Mouse (Mus musculus) intestine, postnatal 0 days (tissue): ENCODE measurements at regions not wholly inside any gene's neighbourhood (a gene's known extent, or its start where the extent isn't known, plus 50 kb on each side); places are given as distances from the start of the nearest gene placed in this dataset.

ENCODE experiments used
- ATAC-seq: fragments of 200-750 bp; cut with Nextera tagmentation; 2 replicates; pipeline ENCODE4 v1.8.0; 2017; ENCODE audit warnings: mild to moderate bottlenecking, moderate TSS enrichment, moderate library complexity
- H3K27ac ChIP-seq: fragments of 300-500 bp; sonication (generic); 2 replicates; pipeline ENCODE4 v1.5.1; 2014; ENCODE audit warnings: mild to moderate bottlenecking, low read depth, low read length, moderate library complexity
- H3K27me3 ChIP-seq: fragments of 300-500 bp; sonication (generic); replicated peaks from 2 replicates; pipeline ENCODE4 v1.6.1; 2014; ENCODE audit warnings: low read length, mixed read lengths; ENCODE audit not compliant: control insufficient read depth, insufficient read depth
- H3K36me3 ChIP-seq: fragments of 300-500 bp; sonication (generic); 2 replicates; pipeline ENCODE4 v1.6.1; 2014; ENCODE audit warnings: mild to moderate bottlenecking, moderate library complexity; ENCODE audit not compliant: control insufficient read depth, insufficient read depth
- H3K4me1 ChIP-seq: fragments of 300-500 bp; sonication (generic); replicated peaks from 2 replicates; pipeline ENCODE4 v1.6.1; 2014; ENCODE audit warnings: antibody characterized with exemption, low read length, mixed read lengths; ENCODE audit not compliant: control insufficient read depth, insufficient read depth
- H3K4me2 ChIP-seq: fragments of 300-500 bp; sonication (generic); replicated peaks from 2 replicates; pipeline ENCODE4 v1.6.1; 2014; ENCODE audit warnings: low read depth, mild to moderate bottlenecking, moderate library complexity
- H3K4me3 ChIP-seq: fragments of 300-500 bp; sonication (generic); 2 replicates; pipeline ENCODE4 v1.5.1; 2014; ENCODE audit warnings: low read depth, low read length
- H3K9ac ChIP-seq: fragments of 300-500 bp; sonication (generic); 2 replicates; pipeline ENCODE4 v1.6.1; 2014; ENCODE audit warnings: mild to moderate bottlenecking, low read depth, low read length
- H3K9me3 ChIP-seq: fragments of 300-500 bp; sonication (generic); 2 replicates; pipeline ENCODE4 v1.6.1; 2016; ENCODE audit warnings: mixed run types; ENCODE audit not compliant: control insufficient read depth
- CTCF ChIP-seq: sonication (generic); IDR thresholded peaks from 2 replicates; pipeline ENCODE4 v1.5.1; 2016; ENCODE audit warnings: low read depth, mild to moderate bottlenecking, control low read depth, antibody characterized with exemption, moderate library complexity
- WGBS: fragments of 180-500 bp; shearing (Covaris S2); extraction: QIAGEN DNeasy Blood & Tissue Kit; methylation state at CpG from one replicate; pipeline ENCODE4 v1.1.7; 2014; 5-methylcytosine and 5-hydroxymethylcytosine counted together

- no peaks in the 10 kb centered on the region for H3K4me1 ChIP-seq
- no peak overlapping the region for H3K4me3 ChIP-seq
- no peak for ATAC-seq
- H3K4me2 ChIP-seq = no peak overlapping the region
- no peak overlapping the region for H3K9ac ChIP-seq
- H3K27me3 ChIP-seq = no peaks in the 10 kb centered on the region
- H3K36me3 ChIP-seq = no peaks in the 10 kb centered on the region
- H3K27ac ChIP-seq = no peak overlapping the region
- no peaks in the 10 kb centered on the region for H3K9me3 ChIP-seq
- WGBS = 51% methylated on average over 3 of the region's 3 CpGs
- TF ChIP-seq CTCF = no peak
These were observed 414.2 kb downstream of the Bcor start for GRCm38 (mm10) chrX:11745911-11746310.

- TF ChIP-seq CTCF = no peak
- Histone ChIP-seq H3K36me3 (no peaks in the 10 kb centered on the region), H3K9me3 (no peaks in the 10 kb centered on the region), H3K9ac (no peak overlapping the region), H3K27me3 (no peaks in the 10 kb centered on the region), H3K4me3 (no peak overlapping the region), H3K27ac (no peak overlapping the region), H3K4me1 (no peaks in the 10 kb centered on the region), H3K4me2 (no peak overlapping the region)
- 71% methylated on average over 4 of the region's 4 CpGs for WGBS
- no peak for ATAC-seq
These were observed 412.6 kb downstream of the Bcor start for GRCm38 (mm10) chrX:11747386-11748121.

GRCm38 (mm10) chrX:11748278-11748677, 411.9 kb downstream of the Bcor start:
- 61% methylated on average over 4 of the region's 4 CpGs for WGBS
- H3K9ac ChIP-seq = no peak overlapping the region
- no peaks in the 10 kb centered on the region for H3K27me3 ChIP-seq
- no peaks in the 10 kb centered on the region for H3K36me3 ChIP-seq
- H3K9me3 ChIP-seq = no peaks in the 10 kb centered on the region
- TF ChIP-seq CTCF = no peak
- ATAC-seq = no peak
- no peaks in the 10 kb centered on the region for H3K4me1 ChIP-seq
- no peak overlapping the region for H3K4me2 ChIP-seq
- no peak overlapping the region for H3K27ac ChIP-seq
- no peak overlapping the region for H3K4me3 ChIP-seq

DNA sequence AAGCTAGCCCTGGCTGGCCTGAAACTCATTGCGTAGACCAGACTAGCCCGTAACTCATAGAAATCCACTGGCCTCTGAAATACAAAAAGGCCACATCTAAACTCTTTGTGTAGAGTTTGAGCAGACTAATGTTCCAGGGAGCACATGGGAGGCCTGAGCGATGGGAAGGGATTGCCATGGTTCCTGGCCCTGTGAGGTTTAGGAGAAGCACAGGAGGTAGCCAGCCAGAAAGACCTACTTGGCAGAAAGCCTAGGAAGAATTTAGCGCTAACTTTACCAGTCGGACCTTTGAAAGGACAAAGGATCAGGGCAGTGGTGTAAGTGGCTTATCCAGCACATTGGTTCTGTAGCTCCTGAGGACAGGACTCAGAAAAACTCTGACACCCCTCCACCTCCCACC, 407.6 kb downstream of the Bcor start:
- H3K27ac ChIP-seq = no peak overlapping the region
- no peaks in the 10 kb centered on the region for H3K36me3 ChIP-seq
- H3K4me2 ChIP-seq = no peak overlapping the region
- H3K9me3 ChIP-seq = no peaks in the 10 kb centered on the region
- H3K27me3 ChIP-seq = no peaks in the 10 kb centered on the region
- ATAC-seq = no peak
- TF ChIP-seq CTCF = no peak
- H3K9ac ChIP-seq = no peak overlapping the region
- no peak overlapping the region for H3K4me3 ChIP-seq
- H3K4me1 ChIP-seq = no peaks in the 10 kb centered on the region
- WGBS = 76% methylated on average over 5 of the region's 5 CpGs

- 22% methylated on average over 13 of the region's 13 CpGs for WGBS
- no peak overlapping the region for H3K9ac ChIP-seq
- no peak overlapping the region for H3K27ac ChIP-seq
These were observed 407.1 kb downstream of the Bcor start for GRCm38 (mm10) chrX:11752973-11753590.

DNA sequence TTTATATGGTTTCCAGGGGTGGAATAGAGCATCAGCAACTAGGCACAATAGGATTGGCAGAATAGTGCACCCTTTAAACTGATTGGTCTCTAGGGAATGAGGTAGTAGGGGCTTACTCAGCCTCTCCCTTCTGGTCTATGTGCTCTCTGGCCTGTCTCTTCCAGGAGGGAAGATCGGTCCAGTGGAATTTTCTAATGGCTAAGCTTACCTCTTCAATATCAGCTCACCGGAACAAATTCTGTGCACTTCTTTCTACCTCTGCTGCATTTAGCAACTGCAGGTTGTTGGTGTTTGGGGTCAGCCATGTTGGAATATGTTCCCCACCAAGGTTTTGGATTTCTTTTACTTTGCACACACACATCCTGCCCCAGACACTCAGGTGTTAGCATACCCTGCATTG, 405.1 kb downstream of the Bcor start:
- no peaks in the 10 kb centered on the region for H3K4me1 ChIP-seq
- no peak overlapping the region for H3K27ac ChIP-seq
- no peak overlapping the region for H3K9ac ChIP-seq
- no peak for ATAC-seq
- no peak overlapping the region for H3K4me3 ChIP-seq
- H3K27me3 ChIP-seq = no peaks in the 10 kb centered on the region
- TF ChIP-seq CTCF = no peak
- H3K4me2 ChIP-seq = no peak overlapping the region
- 95% methylated on average over 2 of the region's 2 CpGs for WGBS
- no peaks in the 10 kb centered on the region for H3K36me3 ChIP-seq
- no peaks in the 10 kb centered on the region for H3K9me3 ChIP-seq

More at GRCm38 (mm10) chrX:11752973-11753590, 407.1 kb downstream of the Bcor start:
- Histone ChIP-seq H3K27me3 (no peaks in the 10 kb centered on the region), H3K4me2 (no peak overlapping the region), H3K36me3 (no peaks in the 10 kb centered on the region), H3K9me3 (no peaks in the 10 kb centered on the region), H3K4me1 (no peaks in the 10 kb centered on the region), H3K4me3 (no peak overlapping the region)
- ATAC-seq = no peak
- TF ChIP-seq CTCF = no peak
